Mouse (Mus musculus) midbrain, embryonic 11.5 days (tissue): ENCODE measurements around the gene Slc35c1. TPM values are rescaled to one million over a fixed set of nuclear protein-coding genes. Genes with fewer than 3 reads are reported as not detected.

Source experiments
- ATAC-seq: fragments of 200-750 bp; cut with Nextera tagmentation; 2 replicates; pipeline ENCODE4 v1.8.0; 2017; ENCODE audit warnings: moderate TSS enrichment, moderate library complexity; ENCODE audit not compliant: low FRiP score
- DNase-seq: peaks from one replicate; pipeline ENCODE4 v3.0.0; 2015; ENCODE audit warnings: low spot score; ENCODE audit errors: missing footprints
- H3K27ac ChIP-seq: fragments of 300-500 bp; sonication (generic); 2 replicates; pipeline ENCODE4 v1.5.1; 2014; ENCODE audit warnings: low read depth, low read length
- H3K27me3 ChIP-seq: fragments of 300-500 bp; sonication (generic); 2 replicates; pipeline ENCODE4 v1.6.1; 2014; ENCODE audit warnings: mild to moderate bottlenecking, low read length, moderate library complexity, mixed read lengths; ENCODE audit not compliant: control insufficient read depth, insufficient read depth
- H3K36me3 ChIP-seq: fragments of 300-500 bp; sonication (generic); 2 replicates; pipeline ENCODE4 v1.6.1; 2014; ENCODE audit warnings: mild to moderate bottlenecking, low read length, moderate library complexity, mixed read lengths; ENCODE audit not compliant: control insufficient read depth, insufficient read depth
- H3K4me1 ChIP-seq: fragments of 300-500 bp; sonication (generic); 2 replicates; pipeline ENCODE4 v1.6.1; 2014; ENCODE audit warnings: low read length; ENCODE audit not compliant: control insufficient read depth, insufficient read depth
- H3K4me2 ChIP-seq: fragments of 300-500 bp; sonication (generic); 2 replicates; pipeline ENCODE4 v1.6.1; 2014; ENCODE audit warnings: mild to moderate bottlenecking, moderate library complexity
- H3K4me3 ChIP-seq: fragments of 300-500 bp; sonication (generic); 2 replicates; pipeline ENCODE4 v1.5.1; 2014; ENCODE audit warnings: low read depth, low read length
- H3K9ac ChIP-seq: fragments of 300-500 bp; sonication (generic); 2 replicates; pipeline ENCODE4 v1.6.1; 2014; ENCODE audit warnings: low read length
- H3K9me3 ChIP-seq: fragments of 300-500 bp; sonication (generic); 2 replicates; pipeline ENCODE4 v1.6.1; 2016; ENCODE audit warnings: low read length; ENCODE audit not compliant: control insufficient read depth
- WGBS: fragments of 180-500 bp; shearing (Covaris S2); extraction: QIAGEN DNeasy Blood & Tissue Kit; methylation state at CpG from one replicate; pipeline ENCODE4 v1.1.7; 2014; 5-methylcytosine and 5-hydroxymethylcytosine counted together
- polyA plus RNA-seq: library from polyadenylated mRNA; unstranded; fragments of >200 nt; fragmentation: Nextera tagmentation; extraction: Ambion mirVana; gene quantifications from 2 replicates; pipeline ENCODE4 v1.2.1, GENCODE M21; 2014

Gene Slc35c1
- polyA plus RNA-seq, 1 experiment from 2014 or later = 9.5 TPM

- DNase-seq (no peak), ATAC-seq (no peak)
- Histone ChIP-seq H3K4me3 (no peak overlapping the region), H3K27ac (0 out of 2 replicates have a peak overlapping the region, but pooled peaks have one; percentile 9), H3K36me3 (peaks cover 10% of the 10 kb centered on the region), H3K27me3 (no peaks in the 10 kb centered on the region), H3K9ac (peak overlapping the region; percentile 12), H3K9me3 (no peaks in the 10 kb centered on the region), H3K4me2 (no peak overlapping the region), H3K4me1 (peaks cover 6% of the 10 kb centered on the region)
- 86% methylated on average over 7 of the region's 7 CpGs for WGBS
These were observed 54.7 kb downstream of the Slc35c1 start for GRCm38 (mm10) chr2:92405687-92406086.

DNA sequence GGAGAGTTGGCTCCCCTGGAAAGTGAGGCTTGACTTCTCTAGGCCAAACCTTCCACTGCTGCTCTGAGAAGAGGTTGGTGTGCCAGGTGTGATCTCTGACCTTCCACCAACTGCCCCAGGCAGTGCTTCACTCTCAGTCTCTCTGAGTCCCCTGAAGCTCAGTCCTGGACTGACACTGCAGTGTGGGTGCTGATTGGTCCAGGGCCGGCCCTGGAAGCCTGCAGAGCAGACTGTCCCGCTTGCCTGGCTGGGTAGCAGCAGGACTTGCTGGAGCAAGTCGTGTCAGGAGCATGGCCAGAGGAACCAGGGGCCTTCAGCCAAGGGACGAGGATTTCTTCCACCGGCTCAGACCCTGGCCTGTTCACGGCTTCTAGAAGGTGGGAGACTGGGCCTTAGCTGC is 55.6 kb downstream of the Slc35c1 start:
- 86% methylated on average over 6 of the region's 6 CpGs for WGBS
- H3K27me3 ChIP-seq = no peaks in the 10 kb centered on the region
- H3K9me3 ChIP-seq = no peaks in the 10 kb centered on the region
- H3K9ac ChIP-seq = no peak overlapping the region
- ATAC-seq = no peak
- H3K4me2 ChIP-seq = no peak overlapping the region
- no peak overlapping the region for H3K27ac ChIP-seq
- H3K4me3 ChIP-seq = no peak overlapping the region
- peaks cover 4% of the 10 kb centered on the region; the same call in 1 of the 2 replicates for H3K36me3 ChIP-seq
- H3K4me1 ChIP-seq = peaks cover 9% of the 10 kb centered on the region
- DNase-seq = no peak

- H3K4me3 ChIP-seq = no peak overlapping the region
- no peaks in the 10 kb centered on the region for H3K9me3 ChIP-seq
- ATAC-seq (no peak), DNase-seq (no peak)
- H3K27me3 ChIP-seq = no peaks in the 10 kb centered on the region
- no peak overlapping the region for H3K27ac ChIP-seq
- H3K4me2 ChIP-seq = no peak overlapping the region
- H3K36me3 ChIP-seq = peaks cover 1% of the 10 kb centered on the region; the same call in 1 of the 2 replicates
- peaks cover 11% of the 10 kb centered on the region for H3K4me1 ChIP-seq
- 92% methylated on average over 5 of the region's 5 CpGs for WGBS
- no peak overlapping the region for H3K9ac ChIP-seq
These were observed 56.5 kb downstream of the Slc35c1 start for GRCm38 (mm10) chr2:92403776-92404319.

Other genes starting within 250 kb of the Slc35c1 start
- gene Pex16, start 85.9 kb downstream of the Slc35c1 start, polyA plus RNA-seq = 17.7 and 20.0 TPM in 2 replicates
- 8.9 and 10.6 TPM in 2 replicates for gene Large2, start 85.7 kb downstream of the Slc35c1 start, polyA plus RNA-seq
- 1.5 and 2.0 TPM in 2 replicates for gene 1700029I15Rik, start 78.0 kb downstream of the Slc35c1 start, polyA plus RNA-seq
- 34.5 and 37.1 TPM in 2 replicates for gene Mapk8ip1, start 59.3 kb downstream of the Slc35c1 start, polyA plus RNA-seq
- 20.5 and 21.9 TPM in 2 replicates for gene Cry2, start 26.5 kb downstream of the Slc35c1 start, polyA plus RNA-seq
- 4.2 and 4.3 TPM in 2 replicates for gene Chst1, start 139.2 kb upstream of the Slc35c1 start, polyA plus RNA-seq